In the genomic region with DNA sequence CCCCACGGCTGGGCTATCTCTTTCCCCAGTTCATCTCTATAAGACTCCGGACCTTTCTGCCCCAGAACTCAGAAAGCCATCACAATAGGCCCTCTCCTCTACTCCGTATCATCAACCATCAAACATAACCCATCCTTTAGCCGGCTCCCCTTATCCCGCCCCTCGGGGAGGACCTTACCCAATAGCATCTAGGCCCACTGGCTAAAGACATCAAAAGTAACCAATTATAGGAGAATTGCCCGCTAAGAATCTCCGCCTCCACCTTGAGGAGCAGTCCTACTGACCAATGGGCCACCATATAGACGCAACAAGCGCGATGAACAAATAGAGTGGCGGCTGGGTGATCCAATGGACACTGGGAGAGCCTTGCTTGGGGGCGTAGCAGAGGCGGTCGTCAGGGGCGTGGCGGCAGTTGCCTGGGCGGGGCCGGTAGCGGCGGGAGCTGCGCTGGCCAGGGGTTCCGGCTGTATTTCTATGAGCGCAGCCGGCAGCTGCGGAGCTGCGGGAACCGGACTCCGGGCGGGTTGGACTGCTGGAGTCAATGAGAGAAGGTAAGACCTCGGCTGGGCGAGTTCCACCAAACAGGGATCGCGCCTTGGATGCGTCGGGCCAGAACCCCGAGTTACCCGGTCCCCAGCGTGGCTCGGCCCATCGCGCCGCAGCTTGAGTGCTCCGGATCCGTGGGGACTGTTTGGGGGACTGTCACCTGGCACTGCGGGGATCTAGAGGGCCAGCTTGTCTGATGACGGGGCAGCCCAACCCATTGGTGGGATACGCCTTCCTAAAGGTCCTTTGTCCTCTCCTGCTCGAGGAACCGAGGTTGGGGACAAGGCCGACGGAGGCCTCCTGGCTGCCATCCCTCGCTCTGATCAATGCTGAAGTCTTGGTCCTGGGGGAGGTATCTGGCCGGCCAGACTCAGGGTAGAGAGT, we compare ENCODE assay signal across 8 mouse cellular contexts. TPM values are rescaled to one million over a fixed set of nuclear protein-coding genes. Genes with fewer than 3 reads are reported as not detected.
DNase-seq lines count a peak whose midpoint lies in the region; ATAC-seq lines count a peak whose summit lies in the region.

A gene (plus strand): TSS at position 411 of the 930 bp plus-strand sequence.

- WGBS in intestine, embryonic 14.5 days: under 1% methylated on average over 54 of the region's 54 CpGs

- peak within 1 kb of the TSS; percentile 79 for H3K9ac ChIP-seq in intestine, embryonic 14.5 days (ENCODE audit: low read length)

- peak; percentile 99 for ATAC-seq in intestine, embryonic 14.5 days (replicated peaks; ENCODE audit: low FRiP score, low TSS enrichment, low read depth)

- H3K4me3 ChIP-seq in intestine, embryonic 14.5 days (ENCODE audit: low read depth, low read length): peak within 1 kb of the TSS; percentile 95

- peak; percentile 100 for DNase-seq in adrenal gland, adult 18-20 months (ENCODE audit: low spot score in 2 of 2)
- peak; percentile 97 for DNase-seq in embryo, embryonic 11 days
- DNase-seq in gastrocnemius, postnatal 25 days: peak; percentile 99
- DNase-seq in intestine, embryonic 14.5 days (ENCODE audit: low spot score): peak; percentile 100
- peak; percentile 100 for DNase-seq in left cerebral cortex, postnatal 14 days (ENCODE audit: low spot score in 2 of 2)
- DNase-seq in mesoderm, embryonic 11.5 days (ENCODE audit: low read depth, low spot score): peak; percentile 99
- DNase-seq in right cerebral cortex, postnatal 36 days (ENCODE audit: low spot score in 2 of 2): peak; percentile 99 to 100
- DNase-seq in yolk sac, embryonic 10.5 days (ENCODE audit: low spot score): peak; percentile 99

- H3K9me3 ChIP-seq in intestine, embryonic 14.5 days (ENCODE audit: control insufficient read depth, low read length): no peaks in the 10 kb centered on the region

- peak within 1 kb of the TSS; percentile 91 for H3K4me2 ChIP-seq in intestine, embryonic 14.5 days (ENCODE audit: low read length)

- intact Hi-C loops in left cerebral cortex, postnatal 14 days (cut with DNase I): loop anchor here (5.0 kb wide), 2 partner anchors 39 to 74 kb away; no protein-coding TSS in a partner anchor

- H3K27me3 ChIP-seq in intestine, embryonic 14.5 days (replicated peaks; ENCODE audit: control insufficient read depth, insufficient read depth, low read length): no peaks in the 10 kb centered on the region

- peaks cover 30% of the 10 kb centered on the region for H3K4me1 ChIP-seq in intestine, embryonic 14.5 days (replicated peaks; ENCODE audit: control insufficient read depth, insufficient read depth, low read length)

- no peaks in the 10 kb centered on the region for H3K36me3 ChIP-seq in intestine, embryonic 14.5 days (ENCODE audit: control insufficient read depth, insufficient read depth, low read length)

- H3K27ac ChIP-seq in intestine, embryonic 14.5 days (ENCODE audit: low read depth): peak within 1 kb of the TSS; percentile 82

RNA-seq across cellular contexts. Expression of the gene that starts here (rescaled TPM):
- total RNA-seq in adrenal gland, adult 18-20 months (2021): 1,000 to 10,000 TPM; 1,132 to 1,460 TPM
- total RNA-seq in gastrocnemius, postnatal 25 days (2021): 1 to 10 TPM; 6.1 to 7.1 TPM
- 14.6 and 15.2 TPM in 2 replicates for polyA plus RNA-seq in intestine, embryonic 14.5 days (2014; fragmentation: Nextera tagmentation; extraction: Ambion mirVana)
- total RNA-seq in left cerebral cortex, postnatal 14 days (2021): 100 to 1,000 TPM; 125 to 135 TPM

Comparison
In these comparisons a context has a peak if more than half of its experiments do, and no peak if none do; other contexts are left out.
1. Peak in every context shown above with its lines: DNase-seq, ATAC-seq, H3K4me3 ChIP-seq and H3K27ac ChIP-seq.
2. RNA of the gene that starts here (total RNA-seq): 1,132 to 1,460 TPM in adrenal gland, adult 18-20 months and 125 to 135 TPM in left cerebral cortex, postnatal 14 days; 6.1 to 7.1 TPM in gastrocnemius, postnatal 25 days; every median in the first group is over 10 times any median in the second.
3. RNA of the gene that starts here (total RNA-seq): 1,132 to 1,460 TPM in adrenal gland, adult 18-20 months; 125 to 135 TPM in left cerebral cortex, postnatal 14 days; every median in the first group is over 4 times any median in the second.